Mouse (Mus musculus): Measurements from ENCODE around the gene Cblc.

DNA sequence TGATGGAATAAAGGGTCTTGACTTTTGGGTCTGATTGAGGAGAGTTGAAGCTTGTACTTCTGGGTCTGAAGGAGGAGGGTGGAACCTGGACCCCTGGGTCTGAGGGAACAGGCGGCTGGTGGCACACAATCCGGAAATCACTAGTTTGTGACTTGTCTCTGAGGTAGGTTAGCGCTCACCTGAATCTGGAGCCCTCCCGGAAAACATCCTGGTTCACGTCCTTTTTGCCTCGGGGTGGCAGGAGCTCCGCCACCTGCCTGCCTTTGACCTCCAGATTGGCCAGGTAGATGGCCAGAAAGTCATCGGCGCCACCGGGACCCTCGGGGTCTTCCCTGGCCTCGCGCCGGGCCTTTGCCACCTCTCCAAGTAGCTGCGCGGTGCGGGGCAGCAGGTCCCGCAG lies 355 bp downstream of the Cblc start:
- TF ChIP-seq CTCF (IDR thresholded peaks at IDR 0.05; ENCODE audit: control insufficient read depth, insufficient read depth, insufficient read length): no peak
- TF ChIP-seq MAX (IDR thresholded peaks at IDR 0.05): no peak
- TF ChIP-seq USF1 (IDR thresholded peaks at IDR 0.05; ENCODE audit: low read depth): no peak
- TF ChIP-seq MYOD1 (IDR thresholded peaks at IDR 0.05; ENCODE audit: control insufficient read depth, insufficient read length, low read depth): no peak
- TF ChIP-seq MYOG (IDR thresholded peaks at IDR 0.05; ENCODE audit: control insufficient read depth, extremely low read depth, insufficient read length): no peak
- no peak for TF ChIP-seq CEBPB (IDR thresholded peaks at IDR 0.05; ENCODE audit: low read depth)

All from C2C12 (cell line).